14 mouse cellular contexts compared by ENCODE assay signal in the genomic region with DNA sequence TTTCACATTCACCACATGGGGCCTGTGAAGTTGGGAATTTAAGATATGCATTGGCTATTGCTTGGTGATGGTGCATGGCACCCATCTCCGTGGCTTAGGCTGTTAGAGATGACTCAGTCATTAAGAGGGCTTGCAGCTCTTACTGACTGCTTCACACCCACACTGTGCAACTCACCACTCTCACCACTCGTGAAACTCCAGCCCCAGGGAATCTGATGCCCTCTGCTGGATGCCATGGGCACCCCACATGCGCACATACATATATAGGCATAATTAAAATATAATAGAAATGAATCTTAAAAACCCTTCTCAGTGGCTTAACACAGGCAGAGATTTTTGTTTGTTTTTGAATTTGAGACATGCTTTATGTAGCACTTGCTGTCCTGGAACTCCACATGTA.
A peak's percentile ranks its signal among the peaks of the same experiment; 100 is the strongest.
DNase-seq lines count a peak whose midpoint lies in the region; ATAC-seq and TF ChIP-seq lines count a peak whose summit lies in the region.
"Had no signal": no experiment of that assay in that cellular context is flagged by ENCODE, and none has a peak within 500 bp of the region (broad histone marks: within the 10 kb centered on the region; RNA-seq: fewer than 3 reads in every experiment).

No protein-coding gene starts in this region.

- H3K4me1 ChIP-seq in intestine, postnatal 0 days (replicated peaks; ENCODE audit: control insufficient read depth, insufficient read depth, low read length) = no peaks in the 10 kb centered on the region
- H3K4me1 ChIP-seq in intestine, embryonic 15.5 days (replicated peaks) = no peaks in the 10 kb centered on the region
- no peaks in the 10 kb centered on the region for H3K4me1 ChIP-seq in E14TG2a.4 (replicated peaks; ENCODE audit: low read depth, low read length)
- H3K4me1 ChIP-seq in midbrain, embryonic 10.5 days = no peaks in the 10 kb centered on the region
- H3K4me1 ChIP-seq: hindbrain, embryonic 15.5 days had no signal

- no peak overlapping the region for H3K9ac ChIP-seq in intestine, postnatal 0 days (ENCODE audit: low read depth, low read length)
- no peak overlapping the region for H3K9ac ChIP-seq in intestine, embryonic 15.5 days
- H3K9ac ChIP-seq: hindbrain, embryonic 15.5 days had no signal

- 87% methylated on average over 3 of the region's 3 CpGs for WGBS in intestine, postnatal 0 days
- 87% methylated on average over 3 of the region's 3 CpGs for WGBS in intestine, embryonic 15.5 days
- WGBS in midbrain, embryonic 10.5 days = 85% methylated on average over 3 of the region's 3 CpGs

- H3K9me3 ChIP-seq in intestine, postnatal 0 days (ENCODE audit: control insufficient read depth) = no peaks in the 10 kb centered on the region
- H3K9me3 ChIP-seq in intestine, embryonic 15.5 days = no peaks in the 10 kb centered on the region
- no peaks in the 10 kb centered on the region for H3K9me3 ChIP-seq in E14TG2a.4 (ENCODE audit: low read length)
- no peaks in the 10 kb centered on the region for H3K9me3 ChIP-seq in midbrain, embryonic 10.5 days (replicated peaks)
- H3K9me3 ChIP-seq: hindbrain, embryonic 15.5 days had no signal

- no peak overlapping the region for H3K4me2 ChIP-seq in intestine, postnatal 0 days (replicated peaks; ENCODE audit: low read depth)
- H3K4me2 ChIP-seq in intestine, embryonic 15.5 days (replicated peaks) = no peak overlapping the region
- H3K4me2 ChIP-seq: hindbrain, embryonic 15.5 days had no signal

- H3K27ac ChIP-seq in intestine, postnatal 0 days (ENCODE audit: low read depth, low read length) = no peak overlapping the region
- H3K27ac ChIP-seq in intestine, embryonic 15.5 days = no peak overlapping the region
- no peak overlapping the region for H3K27ac ChIP-seq in midbrain, embryonic 10.5 days (replicated peaks)
- H3K27ac ChIP-seq: hindbrain, embryonic 15.5 days had no signal

- H3K4me3 ChIP-seq in intestine, postnatal 0 days (ENCODE audit: low read depth, low read length) = no peak overlapping the region
- H3K4me3 ChIP-seq in intestine, embryonic 15.5 days (replicated peaks) = no peak overlapping the region
- no peak overlapping the region for H3K4me3 ChIP-seq in E14TG2a.4 (replicated peaks; ENCODE audit: low read length)
- H3K4me3 ChIP-seq in midbrain, embryonic 10.5 days = no peak overlapping the region
- H3K4me3 ChIP-seq: erythroblast, embryonic 14.5 days; hindbrain, embryonic 15.5 days; myocyte had no signal

- H3K36me3 ChIP-seq in intestine, postnatal 0 days (ENCODE audit: control insufficient read depth, insufficient read depth) = peaks cover 4% of the 10 kb centered on the region; the same call in 1 of the 2 replicates
- H3K36me3 ChIP-seq in intestine, embryonic 15.5 days = no peaks in the 10 kb centered on the region
- H3K36me3 ChIP-seq in E14TG2a.4 (ENCODE audit: insufficient read depth, low read length) = peaks cover 62% of the 10 kb centered on the region
- H3K36me3 ChIP-seq in midbrain, embryonic 10.5 days = 0 out of 2 replicates have a peak, but pooled peaks cover 7% of the 10 kb centered on the region
- H3K36me3 ChIP-seq: hindbrain, embryonic 15.5 days had no signal

- intact Hi-C loops in heart, postnatal 10 days (cut with DNase I) = no loop called here

- H3K27me3 ChIP-seq in intestine, postnatal 0 days (replicated peaks; ENCODE audit: control insufficient read depth, insufficient read depth, low read length) = no peaks in the 10 kb centered on the region
- no peaks in the 10 kb centered on the region for H3K27me3 ChIP-seq in intestine, embryonic 15.5 days (replicated peaks)
- H3K27me3 ChIP-seq in E14TG2a.4 (ENCODE audit: insufficient read depth, low read length) = no peaks in the 10 kb centered on the region
- H3K27me3 ChIP-seq in midbrain, embryonic 10.5 days (ENCODE audit: low read depth, poor library complexity, severe bottlenecking) = no peaks in the 10 kb centered on the region
- H3K27me3 ChIP-seq: hindbrain, embryonic 15.5 days had no signal

- no peak for ATAC-seq in intestine, postnatal 0 days
- ATAC-seq in intestine, embryonic 15.5 days = no peak
- ATAC-seq in hematopoietic stem cell, adult 5-6 weeks (replicated peaks in 1 of 2; ENCODE audit: insufficient read depth in 1 of 2, low FRiP score in 2 of 2, low TSS enrichment in 1 of 2, low read depth in 1 of 2, poor library complexity in 2 of 2, severe bottlenecking in 2 of 2) = peak; percentile 4 to 51; a peak in 2 of 4 replicates

- peak; percentile 56 for DNase-seq in 3T3-L1 (ENCODE audit: low read depth, low spot score)
- DNase-seq in midbrain, embryonic 10.5 days (ENCODE audit: low spot score) = no peak
- DNase-seq in embryo, embryonic 10.5 days (ENCODE audit: low spot score) = no peak
- no peak for DNase-seq in heart, postnatal 10 days
- DNase-seq: cerebellum, postnatal 10 days; heart, adult 11 months; right cerebral cortex, postnatal 4 days had no signal

- peak; percentile 59 for TF ChIP-seq CTCF in intestine, postnatal 0 days (IDR thresholded peaks at IDR 0.05; ENCODE audit: low read depth)
- peak; percentile 24; the same call in 1 of the 2 replicates for TF ChIP-seq CTCF in E14TG2a.4 (conservative IDR thresholded peaks at IDR 0.05; ENCODE audit: low read length)

Comparison
In these comparisons a context has a peak if more than half of its experiments do, and no peak if none do; other contexts are left out.
1. ATAC-seq: peak in hematopoietic stem cell, adult 5-6 weeks (2 of 2); none in intestine, postnatal 0 days (single experiment) and intestine, embryonic 15.5 days (single experiment).